Mouse (Mus musculus) gastrocnemius, postnatal 4 days (tissue): ENCODE results near the gene Polr2e. TPM values are rescaled to one million over a fixed set of nuclear protein-coding genes. Genes with fewer than 3 reads are reported as not detected.
"Not testable (repeated sequence)": the region's sequence is repeated elsewhere in the genome, so short reads cannot be mapped to it uniquely, and the experiment has no call there.

Source experiments
- DNase-seq, 2 experiments: peaks; one replicate each; pipeline ENCODE4 v3.0.0; 2021 to 2022; ENCODE audit warnings: low spot score in 2 of 2, mixed read lengths in 2 of 2
- total RNA-seq, 2 experiments: library from RNA; stranded (reverse); gene quantifications; 2 replicates each; pipeline ENCODE4 v1.2.3; 2021

Polr2e gene
- total RNA-seq, 2 experiments from 2014 or later, result 77.3 to 77.7 TPM

- DNase-seq, result no peak
These were observed 18.2 kb upstream of the Polr2e start for GRCm38 (mm10) chr10:80057683-80058326.

- DNase-seq, result no peak
These were observed 17.5 kb upstream of the Polr2e start for GRCm38 (mm10) chr10:80056976-80057682.

GRCm38 (mm10) chr10:80056506-80056905 lies 16.9 kb upstream of the Polr2e start:
- no peak for DNase-seq

- DNase-seq, result no peak
These were observed 16.3 kb upstream of the Polr2e start for GRCm38 (mm10) chr10:80055891-80056290.

- DNase-seq, result no peak
These were observed 15.8 kb upstream of the Polr2e start for GRCm38 (mm10) chr10:80055364-80055763.

GRCm38 (mm10) chr10:80054911-80055310 lies 15.3 kb upstream of the Polr2e start:
- DNase-seq, result not testable (repeated sequence)

GRCm38 (mm10) chr10:80053831-80054815 lies 14.5 kb upstream of the Polr2e start:
- DNase-seq, result peak; percentile 58 to 76

- DNase-seq, result peak; percentile 98 to 100
These were observed 13.7 kb upstream of the Polr2e start for GRCm38 (mm10) chr10:80053259-80053780.

GRCm38 (mm10) chr10:80052374-80052764 lies 12.8 kb upstream of the Polr2e start:
- DNase-seq, result no peak

- DNase-seq, result peak in 1 of 2 experiments; percentile 43
These were observed 12.2 kb upstream of the Polr2e start for GRCm38 (mm10) chr10:80051618-80052373.

- no peak for DNase-seq
These were observed 11.5 kb upstream of the Polr2e start for GRCm38 (mm10) chr10:80050885-80051617.

GRCm38 (mm10) chr10:80050244-80050643 lies 10.6 kb upstream of the Polr2e start:
- no peak for DNase-seq

- no peak for DNase-seq
These were observed 9.2 kb upstream of the Polr2e start for GRCm38 (mm10) chr10:80048834-80049233.

GRCm38 (mm10) chr10:80048396-80048795 lies 8.8 kb upstream of the Polr2e start:
- DNase-seq, result no peak

GRCm38 (mm10) chr10:80047041-80047565 lies 7.5 kb upstream of the Polr2e start, which contains the start of gene Gpx4:
Gene Gpx4, plus strand, starts transcription at chr10:80047166.
- DNase-seq, result no peak

- DNase-seq, result no peak
These were observed 6.2 kb upstream of the Polr2e start for GRCm38 (mm10) chr10:80045766-80046165.

GRCm38 (mm10) chr10:80045364-80045763 lies 5.8 kb upstream of the Polr2e start:
- not testable (repeated sequence) for DNase-seq

GRCm38 (mm10) chr10:80044087-80044486 lies 4.5 kb upstream of the Polr2e start:
- no peak for DNase-seq

- not testable (repeated sequence) for DNase-seq
These were observed 1.9 kb upstream of the Polr2e start for GRCm38 (mm10) chr10:80041409-80042060.
